Mouse (Mus musculus) thymus, adult 2 months (tissue): ENCODE measurements around the gene Dlec1. TPM values are rescaled to one million over a fixed set of nuclear protein-coding genes. Genes with fewer than 3 reads are reported as not detected.
A peak's percentile ranks its signal among the peaks of the same experiment; 100 is the strongest.

Source experiments
- DNase-seq: peaks from one replicate; pipeline ENCODE4 v3.0.0; 2021
- H3K27ac ChIP-seq: fragments of 200-500 bp; 2 replicates; pipeline ENCODE4 v1.5.1; 2012; ENCODE audit warnings: low read length, control low read depth; ENCODE audit not compliant: control insufficient read depth, insufficient read depth
- H3K27me3 ChIP-seq: fragments of 200-500 bp; 2 replicates; pipeline ENCODE4 v1.6.1; 2012; ENCODE audit warnings: mild to moderate bottlenecking, low read length, moderate library complexity, mixed read lengths; ENCODE audit not compliant: control insufficient read depth, insufficient read depth
- H3K36me3 ChIP-seq: fragments of 200-500 bp; 2 replicates; pipeline ENCODE4 v1.6.1; 2012; ENCODE audit warnings: mild to moderate bottlenecking, low read length, moderate library complexity; ENCODE audit not compliant: control insufficient read depth, insufficient read depth
- H3K4me1 ChIP-seq: fragments of 200-500 bp; replicated peaks from 2 replicates; pipeline ENCODE4 v1.6.1; 2012; ENCODE audit warnings: low read length; ENCODE audit not compliant: control insufficient read depth, insufficient read depth
- H3K4me3 ChIP-seq: fragments of 200-500 bp; 2 replicates; pipeline ENCODE4 v1.5.1; 2012; ENCODE audit warnings: mild to moderate bottlenecking, low read length, control low read depth, moderate library complexity; ENCODE audit not compliant: control insufficient read depth, insufficient read depth
- CTCF ChIP-seq: fragments of 200-500 bp; IDR thresholded peaks from 2 replicates; pipeline ENCODE4 v1.5.1; 2012; ENCODE audit warnings: mild to moderate bottlenecking, control low read depth, low read length, moderate library complexity, borderline replicate concordance; ENCODE audit not compliant: control insufficient read depth, poor library complexity, insufficient read depth; ENCODE audit errors: extremely low read depth
- POLR2A ChIP-seq: fragments of 200-500 bp; IDR thresholded peaks from 2 replicates; pipeline ENCODE4 v1.6.1; 2012; ENCODE audit warnings: mild to moderate bottlenecking, low read length, control low read depth, moderate library complexity; ENCODE audit not compliant: control insufficient read depth, poor library complexity, insufficient read depth; ENCODE audit errors: extremely low read depth
- WGBS: fragments of 180-500 bp; shearing (Covaris S2); methylation state at CpG from one replicate; pipeline ENCODE4 v1.1.7; 2018; 5-methylcytosine and 5-hydroxymethylcytosine counted together
- polyA plus RNA-seq: library from polyadenylated mRNA; depleted of rRNA; stranded (reverse); fragments of >200 nt; gene quantifications from 2 replicates; pipeline ENCODE4 v1.2.3, GENCODE M21; 2012

Gene Dlec1
- polyA plus RNA-seq, 1 experiment, result 0.73 TPM

GRCm38 (mm10) chr9:119089437-119089836, 12.8 kb upstream of the Dlec1 start:
- WGBS, result 88% methylated on average over 7 of the region's 7 CpGs
- no peak for TF ChIP-seq CTCF
- no peak for TF ChIP-seq POLR2A
- Histone ChIP-seq H3K36me3 (no peaks in the 10 kb centered on the region), H3K4me3 (no peak overlapping the region), H3K27me3 (peaks cover 16% of the 10 kb centered on the region; the same call in 1 of the 2 replicates), H3K27ac (no peak overlapping the region), H3K4me1 (peaks cover 9% of the 10 kb centered on the region; the same call in 1 of the 2 replicates)
- no peak for DNase-seq

GRCm38 (mm10) chr9:119090462-119090861, 11.8 kb upstream of the Dlec1 start:
- DNase-seq, result no peak
- Histone ChIP-seq H3K27ac (no peak overlapping the region), H3K27me3 (peaks cover 16% of the 10 kb centered on the region; the same call in 1 of the 2 replicates), H3K4me1 (peaks cover 9% of the 10 kb centered on the region; the same call in 1 of the 2 replicates), H3K36me3 (no peaks in the 10 kb centered on the region), H3K4me3 (no peak overlapping the region)
- WGBS, result 96% methylated on average over 5 of the region's 5 CpGs
- TF ChIP-seq POLR2A (no peak), CTCF (no peak)

- TF ChIP-seq POLR2A, result no peak
- TF ChIP-seq CTCF, result no peak
- Histone ChIP-seq H3K4me3 (no peak overlapping the region), H3K36me3 (no peaks in the 10 kb centered on the region), H3K27ac (no peak overlapping the region), H3K27me3 (peaks cover 16% of the 10 kb centered on the region; the same call in 1 of the 2 replicates), H3K4me1 (peaks cover 9% of the 10 kb centered on the region; the same call in 1 of the 2 replicates)
- no peak for DNase-seq
- 90% methylated on average over 12 of the region's 12 CpGs for WGBS
These were observed 10.5 kb upstream of the Dlec1 start for GRCm38 (mm10) chr9:119091581-119092310.

GRCm38 (mm10) chr9:119092473-119093418, 9.5 kb upstream of the Dlec1 start:
- no peaks in the 10 kb centered on the region for H3K36me3 ChIP-seq
- H3K4me1 ChIP-seq, result peaks cover 9% of the 10 kb centered on the region; the same call in 1 of the 2 replicates
- H3K27ac ChIP-seq, result no peak overlapping the region
- no peak for TF ChIP-seq CTCF
- no peak for TF ChIP-seq POLR2A
- 8% methylated on average over 45 of the region's 45 CpGs for WGBS
- DNase-seq, result no peak
- H3K4me3 ChIP-seq, result peak overlapping the region; percentile 15
- peaks cover 14% of the 10 kb centered on the region; the same call in 1 of the 2 replicates for H3K27me3 ChIP-seq

GRCm38 (mm10) chr9:119093419-119094295, 8.6 kb upstream of the Dlec1 start, which contains the start of gene Plcd1:
TSS of gene Plcd1 (minus strand) at chr9:119093502.
- peak; percentile 6 for DNase-seq
- no peaks in the 10 kb centered on the region for H3K4me1 ChIP-seq
- H3K4me3 ChIP-seq, result peak within 1 kb of the TSS; percentile 15
- peaks cover 10% of the 10 kb centered on the region; the same call in 1 of the 2 replicates for H3K27me3 ChIP-seq
- no peaks in the 10 kb centered on the region for H3K36me3 ChIP-seq
- WGBS, result 17% methylated on average over 45 of the region's 45 CpGs
- no peak within 1 kb of the TSS for H3K27ac ChIP-seq
- TF ChIP-seq CTCF, result no peak
- TF ChIP-seq POLR2A, result no peak
